In the genomic region with DNA sequence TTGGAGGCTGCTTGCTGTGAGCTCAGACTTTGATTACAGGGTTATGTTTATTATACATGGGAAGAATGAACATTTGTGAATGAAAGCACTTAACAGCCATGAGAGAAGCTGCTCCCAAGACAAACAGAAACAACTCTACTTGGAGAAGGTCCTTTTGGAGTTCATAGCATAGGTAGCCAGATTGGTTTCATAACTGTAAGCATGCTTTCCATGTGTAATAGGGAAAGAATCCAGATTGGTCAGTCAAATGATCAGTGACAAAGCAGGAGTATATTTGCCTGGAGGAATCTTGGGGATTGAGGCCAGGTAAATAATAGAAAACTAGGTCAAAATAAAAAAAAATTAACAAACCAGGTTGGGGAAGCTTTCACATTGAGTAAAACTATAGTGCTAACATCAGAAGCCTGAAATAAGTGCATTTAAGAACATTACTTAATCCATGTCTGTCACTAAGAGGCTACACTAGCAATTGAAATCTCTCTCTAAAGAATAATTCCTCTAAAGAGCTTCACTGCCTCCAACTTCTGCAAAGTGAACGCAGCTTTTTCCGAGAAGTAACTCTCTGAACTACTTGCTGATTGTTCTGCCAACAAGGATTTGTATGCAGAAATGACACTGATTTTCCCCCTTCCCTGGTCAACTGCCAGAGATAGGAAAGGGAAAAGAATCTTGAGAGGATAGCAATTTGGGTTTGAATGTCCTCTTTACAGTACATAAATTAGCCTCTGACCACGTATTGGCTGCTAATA, we compare ENCODE assay signal across 30 mouse cellular contexts. TPM values are rescaled to one million over a fixed set of nuclear protein-coding genes. Genes with fewer than 3 reads are reported as not detected.
DNase-seq lines count a peak whose midpoint lies in the region; ATAC-seq and TF ChIP-seq lines count a peak whose summit lies in the region.
"Had no signal": no experiment of that assay in that cellular context is flagged by ENCODE, and none has a peak within 500 bp of the region (broad histone marks: within the 10 kb centered on the region; RNA-seq: fewer than 3 reads in every experiment).

No protein-coding gene starts in this region.

- H3K4me2 ChIP-seq in liver, postnatal 0 days (ENCODE audit: low read depth, low read length): no peak overlapping the region
- H3K4me2 ChIP-seq: embryonic facial prominence, embryonic 15.5 days; forebrain, embryonic 12.5 days; hindbrain, embryonic 13.5 days; intestine, embryonic 15.5 days had no signal

- DNase-seq in liver, adult 2 months (ENCODE audit: extremely low read depth, low read depth, low spot score): peak; percentile 91
- DNase-seq in liver, postnatal 0 days: no peak
- DNase-seq in adipocyte (ENCODE audit: low spot score): peak; percentile 50
- no peak for DNase-seq in right cerebral cortex, postnatal 10 days (ENCODE audit: low spot score in 2 of 2)
- DNase-seq in limb, embryonic 10.5 days (ENCODE audit: low spot score): no peak
- DNase-seq in kidney, adult 18-20 months: no peak
- DNase-seq: adrenal gland, adult 2 months; adrenal gland, postnatal 25 days; cerebellum, adult 18-20 months; cerebellum, postnatal 10 days; embryo, embryonic 11 days; gastrocnemius, postnatal 25 days; heart, postnatal 10 days had no signal

- H3K9me3 ChIP-seq in liver, postnatal 0 days (ENCODE audit: low read length): no peaks in the 10 kb centered on the region
- H3K9me3 ChIP-seq in limb, embryonic 10.5 days (replicated peaks): no peaks in the 10 kb centered on the region
- H3K9me3 ChIP-seq: embryonic facial prominence, embryonic 15.5 days; forebrain, embryonic 12.5 days; G1E; heart, embryonic 10.5 days; hindbrain, embryonic 13.5 days; intestine, embryonic 15.5 days had no signal

- no peak overlapping the region for H3K27ac ChIP-seq in liver, adult 2 months (replicated peaks; ENCODE audit: insufficient read depth, low read depth, low read length)
- no peak overlapping the region for H3K27ac ChIP-seq in liver, postnatal 0 days (ENCODE audit: low read depth)
- H3K27ac ChIP-seq in limb, embryonic 10.5 days: no peak overlapping the region
- H3K27ac ChIP-seq: embryonic facial prominence, embryonic 15.5 days; forebrain, embryonic 12.5 days; heart, embryonic 10.5 days; hindbrain, embryonic 13.5 days; hindbrain, postnatal 0 days; intestine, embryonic 15.5 days had no signal

- no peaks in the 10 kb centered on the region for H3K36me3 ChIP-seq in liver, adult 2 months (ENCODE audit: control insufficient read depth, insufficient read depth, low read length)
- no peaks in the 10 kb centered on the region for H3K36me3 ChIP-seq in liver, postnatal 0 days (replicated peaks; ENCODE audit: insufficient read depth, low read length)
- H3K36me3 ChIP-seq in limb, embryonic 10.5 days: no peaks in the 10 kb centered on the region
- H3K36me3 ChIP-seq: embryonic facial prominence, embryonic 15.5 days; forebrain, embryonic 12.5 days; G1E; heart, embryonic 10.5 days; hindbrain, embryonic 13.5 days; intestine, embryonic 15.5 days had no signal

- 37% methylated on average over 3 of the region's 3 CpGs for WGBS in liver, adult 2 months
- 51% methylated on average over 3 of the region's 3 CpGs for WGBS in liver, postnatal 0 days (ENCODE audit: insufficient replicate concordance)
- WGBS in limb, embryonic 10.5 days: 82% methylated on average over 3 of the region's 3 CpGs

- no peak overlapping the region for H3K9ac ChIP-seq in liver, adult 2 months (ENCODE audit: low read depth, low read length)
- no peak overlapping the region for H3K9ac ChIP-seq in liver, postnatal 0 days (replicated peaks)
- H3K9ac ChIP-seq: embryonic facial prominence, embryonic 15.5 days; forebrain, embryonic 12.5 days; hindbrain, embryonic 13.5 days; intestine, embryonic 15.5 days had no signal

- ATAC-seq in liver, postnatal 0 days: no peak
- peak; percentile 37 for ATAC-seq in granulocyte monocyte progenitor cell, adult 5-6 weeks (replicated peaks; ENCODE audit: poor library complexity, severe bottlenecking)
- ATAC-seq: activated CD4-positive, CD25-positive, alpha-beta regulatory T cell, adult 4 months; forebrain, embryonic 16.5 days; hindbrain, postnatal 0 days; intestine, embryonic 15.5 days; Patski had no signal

- TF ChIP-seq POLR2A in liver, adult 2 months (IDR thresholded peaks at IDR 0.05; ENCODE audit: extremely low read depth, insufficient read depth, low read length): no peak

- no peak for TF ChIP-seq CTCF in liver, adult 2 months (IDR thresholded peaks at IDR 0.05; ENCODE audit: low read depth, low read length)
- TF ChIP-seq CTCF in liver, postnatal 0 days (IDR thresholded peaks at IDR 0.05; ENCODE audit: low read depth): no peak

- H3K4me1 ChIP-seq in liver, adult 2 months (ENCODE audit: control insufficient read depth, insufficient read depth, low read length): peaks cover 21% of the 10 kb centered on the region
- peaks cover 5% of the 10 kb centered on the region; the same call in 1 of the 2 replicates for H3K4me1 ChIP-seq in liver, postnatal 0 days (ENCODE audit: insufficient read depth)
- no peaks in the 10 kb centered on the region for H3K4me1 ChIP-seq in limb, embryonic 10.5 days
- H3K4me1 ChIP-seq: embryonic facial prominence, embryonic 15.5 days; forebrain, embryonic 12.5 days; heart, embryonic 10.5 days; hindbrain, embryonic 13.5 days; intestine, embryonic 15.5 days had no signal

- TF ChIP-seq EP300 in liver, postnatal 0 days (IDR thresholded peaks at IDR 0.05; ENCODE audit: low read depth): no peak

- no peaks in the 10 kb centered on the region for H3K79me2 ChIP-seq in liver, adult 2 months (ENCODE audit: control insufficient read depth, insufficient read depth, low read length)

- H3K27me3 ChIP-seq in liver, adult 2 months (ENCODE audit: control insufficient read depth, insufficient read depth, low read length): no peaks in the 10 kb centered on the region
- no peaks in the 10 kb centered on the region for H3K27me3 ChIP-seq in liver, postnatal 0 days (ENCODE audit: insufficient read depth, low read length)
- no peaks in the 10 kb centered on the region for H3K27me3 ChIP-seq in limb, embryonic 10.5 days (ENCODE audit: low read depth, poor library complexity, severe bottlenecking)
- H3K27me3 ChIP-seq: embryonic facial prominence, embryonic 15.5 days; forebrain, embryonic 12.5 days; hindbrain, embryonic 13.5 days; intestine, embryonic 15.5 days; Patski had no signal

- H3K4me3 ChIP-seq in liver, adult 2 months (ENCODE audit: insufficient read depth, low read depth, low read length): no peak overlapping the region
- H3K4me3 ChIP-seq in liver, postnatal 0 days (ENCODE audit: low read depth, low read length): no peak overlapping the region
- no peak overlapping the region for H3K4me3 ChIP-seq in limb, embryonic 10.5 days
- H3K4me3 ChIP-seq: embryonic facial prominence, embryonic 15.5 days; erythroblast, embryonic 14.5 days; forebrain, embryonic 12.5 days; heart, embryonic 10.5 days; hindbrain, embryonic 13.5 days; intestine, embryonic 15.5 days had no signal

RNA-seq across cellular contexts. Expression of a gene that starts 8.4 kb away (rescaled TPM):
- total RNA-seq in liver, adult 2 months (2014; rRNA removed): 44.7 and 60.8 TPM in 2 replicates
- polyA plus RNA-seq in liver, adult 2 months (2012; rRNA removed): 134 and 145 TPM in 2 replicates
- polyA plus RNA-seq in liver, postnatal 0 days (2015; fragmentation: Nextera tagmentation; extraction: Ambion mirVana): 56.3 and 58.2 TPM in 2 replicates
- 44.1 and 74.5 TPM in 2 replicates for total RNA-seq in granulocyte monocyte progenitor cell, adult 5-6 weeks (2014; fragmentation: Nextera tagmentation)
- 51.6 and 59.4 TPM in 2 replicates for total RNA-seq in granulocyte monocyte progenitor cell, adult 5-6 weeks (2017)
- 40.0 and 46.0 TPM in 2 replicates for polyA plus RNA-seq in limb, embryonic 10.5 days (2016; fragmentation: Nextera tagmentation; extraction: Ambion mirVana)

RNA-seq across cellular contexts. Expression of a gene that starts 32.5 kb away (rescaled TPM):
- 18.3 and 18.8 TPM in 2 replicates for total RNA-seq in liver, adult 2 months (2014; rRNA removed)
- polyA plus RNA-seq in liver, adult 2 months (2012; rRNA removed): 0.71 and 1.4 TPM in 2 replicates
- 8.6 and 8.8 TPM in 2 replicates for polyA plus RNA-seq in liver, postnatal 0 days (2015; fragmentation: Nextera tagmentation; extraction: Ambion mirVana)
- 46.4 and 46.5 TPM in 2 replicates for total RNA-seq in granulocyte monocyte progenitor cell, adult 5-6 weeks (2014; fragmentation: Nextera tagmentation)
- total RNA-seq in granulocyte monocyte progenitor cell, adult 5-6 weeks (2017): 62.2 and 88.5 TPM in 2 replicates
- polyA plus RNA-seq in limb, embryonic 10.5 days (2016; fragmentation: Nextera tagmentation; extraction: Ambion mirVana): 34.6 and 48.3 TPM in 2 replicates

RNA-seq across cellular contexts. Expression of a gene that starts 42.5 kb away (rescaled TPM):
- 0.09 and 0.27 TPM in 2 replicates for total RNA-seq in liver, adult 2 months (2014; rRNA removed)
- 0.47 and 0.55 TPM in 2 replicates for polyA plus RNA-seq in liver, adult 2 months (2012; rRNA removed)
- 0.05 and 0.07 TPM in 2 replicates for polyA plus RNA-seq in liver, postnatal 0 days (2015; fragmentation: Nextera tagmentation; extraction: Ambion mirVana)
- total RNA-seq in granulocyte monocyte progenitor cell, adult 5-6 weeks (2014; fragmentation: Nextera tagmentation): not detected in 2 replicates
- not detected in 2 replicates for total RNA-seq in granulocyte monocyte progenitor cell, adult 5-6 weeks (2017)
- not detected in 2 replicates for polyA plus RNA-seq in limb, embryonic 10.5 days (2016; fragmentation: Nextera tagmentation; extraction: Ambion mirVana)
- total RNA-seq: adrenal gland, postnatal 25 days; hematopoietic stem cell, adult 5-6 weeks; hindbrain, postnatal 0 days had no signal
- polyA plus RNA-seq: activated CD4-positive, CD25-positive, alpha-beta regulatory T cell, adult 4 months; adrenal gland, adult 2 months; embryonic facial prominence, embryonic 11.5 days; erythroblast, embryonic 14.5 days; forebrain, embryonic 16.5 days; G1E; heart, embryonic 10.5 days; intestine, embryonic 15.5 days had no signal

RNA-seq across cellular contexts. Expression of a gene that starts 48.7 kb away (rescaled TPM):
- total RNA-seq in liver, adult 2 months (2014; rRNA removed): 3.4 and 5.5 TPM in 2 replicates
- 1.9 and 2.3 TPM in 2 replicates for polyA plus RNA-seq in liver, adult 2 months (2012; rRNA removed)
- 1.6 and 1.9 TPM in 2 replicates for polyA plus RNA-seq in liver, postnatal 0 days (2015; fragmentation: Nextera tagmentation; extraction: Ambion mirVana)
- total RNA-seq in granulocyte monocyte progenitor cell, adult 5-6 weeks (2014; fragmentation: Nextera tagmentation): 3.8 and 4.1 TPM in 2 replicates
- 5.3 and 7.6 TPM in 2 replicates for total RNA-seq in granulocyte monocyte progenitor cell, adult 5-6 weeks (2017)
- polyA plus RNA-seq in limb, embryonic 10.5 days (2016; fragmentation: Nextera tagmentation; extraction: Ambion mirVana): 0.34 TPM in 1 of 2 replicates, not detected in the other
- polyA plus RNA-seq: activated CD4-positive, CD25-positive, alpha-beta regulatory T cell, adult 4 months; erythroblast, embryonic 14.5 days; forebrain, embryonic 12.5 days; forebrain, embryonic 16.5 days; frontal cortex, adult 2 months; G1E; Patski had no signal

RNA-seq across cellular contexts. Expression of a gene that starts 49.4 kb away (rescaled TPM):
- total RNA-seq in liver, adult 2 months (2014; rRNA removed): not detected in 2 replicates
- 0.09 and 0.26 TPM in 2 replicates for polyA plus RNA-seq in liver, adult 2 months (2012; rRNA removed)
- polyA plus RNA-seq in liver, postnatal 0 days (2015; fragmentation: Nextera tagmentation; extraction: Ambion mirVana): not detected in 2 replicates
- total RNA-seq in granulocyte monocyte progenitor cell, adult 5-6 weeks (2014; fragmentation: Nextera tagmentation): not detected in 2 replicates
- not detected in 2 replicates for total RNA-seq in granulocyte monocyte progenitor cell, adult 5-6 weeks (2017)
- not detected in 2 replicates for polyA plus RNA-seq in limb, embryonic 10.5 days (2016; fragmentation: Nextera tagmentation; extraction: Ambion mirVana)
- total RNA-seq: adrenal gland, adult 2 months; adrenal gland, postnatal 25 days; gastrocnemius, postnatal 25 days; heart, adult 18-20 months; heart, postnatal 10 days; hematopoietic stem cell, adult 5-6 weeks; hindbrain, postnatal 0 days had no signal
- polyA plus RNA-seq: activated CD4-positive, CD25-positive, alpha-beta regulatory T cell, adult 4 months; embryonic facial prominence, embryonic 11.5 days; embryonic facial prominence, embryonic 15.5 days; erythroblast, embryonic 14.5 days; forebrain, embryonic 12.5 days; forebrain, embryonic 16.5 days; G1E; heart, embryonic 10.5 days; heart, embryonic 14.5 days; hindbrain, embryonic 13.5 days; hindbrain, postnatal 0 days; intestine, embryonic 15.5 days had no signal

Comparison
In these comparisons a context has a peak if more than half of its experiments do, and no peak if none do; other contexts are left out.
1. DNase-seq: peak in liver, adult 2 months (single experiment) and adipocyte (single experiment); none in liver, postnatal 0 days (single experiment), right cerebral cortex, postnatal 10 days (0 of 2), limb, embryonic 10.5 days (single experiment) and kidney, adult 18-20 months (single experiment).